Mouse (Mus musculus): Measurements from ENCODE around the gene Nid2. TPM values are rescaled to one million over a fixed set of nuclear protein-coding genes. Genes with fewer than 3 reads are reported as not detected.
A peak's percentile ranks its signal among the peaks of the same experiment; 100 is the strongest.

The Nid2 gene
- polyA plus RNA-seq, 1 experiment from 2014 or later = 63.0 TPM

DNA sequence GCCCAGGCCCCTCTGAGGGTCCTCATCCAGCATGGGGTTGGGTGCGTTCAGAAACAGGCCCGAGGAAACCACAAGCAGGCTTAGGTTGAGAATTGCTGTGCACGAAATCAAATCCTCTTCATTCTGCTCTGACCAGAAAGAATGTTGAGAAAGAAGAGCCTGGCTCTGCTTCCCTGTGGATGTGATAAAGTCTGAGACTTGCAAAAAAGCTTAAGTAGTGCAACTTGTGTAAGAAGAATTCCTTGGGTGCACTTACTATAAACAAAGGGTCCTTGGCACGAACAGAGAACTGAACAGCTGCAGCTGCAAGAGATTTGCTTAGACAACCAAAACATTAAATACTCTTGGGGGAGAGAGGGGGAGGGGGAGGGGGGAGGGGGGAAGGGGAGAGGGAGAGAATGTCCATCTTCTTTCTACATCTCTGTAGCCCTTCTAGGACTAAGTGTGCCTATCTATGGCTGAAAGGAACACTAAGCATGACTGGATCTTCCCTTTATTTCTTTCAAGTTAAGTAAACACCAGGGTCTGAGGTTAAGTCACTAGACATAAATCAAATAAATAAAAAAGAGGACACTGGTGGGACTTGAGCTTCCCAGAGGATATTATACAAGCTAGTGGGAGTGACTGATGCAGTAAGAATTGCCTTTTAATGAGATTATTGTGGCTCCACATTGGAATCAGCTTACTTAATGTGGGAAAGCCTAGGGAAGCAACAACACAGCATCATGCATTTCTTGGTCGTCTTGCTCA lies 12.8 kb upstream of the Nid2 start:
- DNase-seq (ENCODE audit: low spot score) (no peak), ATAC-seq (ENCODE audit: insufficient read depth, low FRiP score, low TSS enrichment) (no peak)
- no peaks in the 10 kb centered on the region for H3K36me3 ChIP-seq (ENCODE audit: control insufficient read depth, insufficient read depth, low read length)
- H3K9ac ChIP-seq (ENCODE audit: low read length) = no peak overlapping the region
- no peaks in the 10 kb centered on the region for H3K27me3 ChIP-seq (ENCODE audit: control insufficient read depth, insufficient read depth, low read length)
- H3K4me3 ChIP-seq (ENCODE audit: low read depth, low read length) = no peak overlapping the region
- no peak overlapping the region for H3K27ac ChIP-seq (ENCODE audit: low read depth, low read length)
- 32% methylated on average over 5 of the region's 5 CpGs for WGBS
- no peaks in the 10 kb centered on the region for H3K9me3 ChIP-seq (ENCODE audit: control insufficient read depth, low read length)
- no peak overlapping the region for H3K4me2 ChIP-seq (ENCODE audit: low read depth)
- peaks cover 3% of the 10 kb centered on the region; the same call in 1 of the 2 replicates for H3K4me1 ChIP-seq (ENCODE audit: control insufficient read depth, insufficient read depth, low read length)

DNA sequence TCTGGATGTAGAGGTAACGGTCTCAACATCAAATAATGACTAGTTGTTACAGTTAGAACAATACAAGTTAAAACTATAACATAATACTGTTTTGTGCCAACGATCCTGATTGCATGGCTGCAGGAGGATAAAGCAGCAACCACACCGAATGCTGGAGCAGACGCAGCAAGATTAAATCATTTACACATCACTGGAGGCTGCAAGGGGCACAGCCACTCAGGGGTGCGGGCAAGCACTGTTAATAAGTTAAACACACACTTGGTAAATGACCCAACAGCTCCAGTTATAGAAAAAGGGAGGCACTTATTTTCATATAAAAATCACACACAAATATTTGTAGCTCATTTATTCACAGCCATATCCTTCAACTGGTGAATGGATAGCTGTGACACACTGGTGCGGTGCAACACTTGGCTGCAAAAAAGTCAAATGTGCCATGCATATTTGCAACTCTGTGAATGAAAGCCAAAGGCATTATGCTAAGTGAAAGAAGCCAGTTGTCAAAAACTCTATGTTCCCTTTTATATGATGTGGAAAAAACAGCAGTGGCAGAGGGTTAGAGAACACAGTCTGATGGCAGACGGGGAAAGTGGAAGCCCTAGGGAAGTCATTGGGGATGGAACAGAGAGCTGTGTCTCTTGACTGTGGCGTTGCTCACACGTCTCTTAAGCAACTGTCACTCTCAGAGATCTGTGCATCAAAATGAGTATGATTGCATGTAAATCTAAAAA lies 11.5 kb upstream of the Nid2 start:
- ATAC-seq (ENCODE audit: insufficient read depth, low FRiP score, low TSS enrichment) = no peak
- 66% methylated on average over 9 of the region's 9 CpGs for WGBS
- H3K27me3 ChIP-seq (ENCODE audit: control insufficient read depth, insufficient read depth, low read length) = no peaks in the 10 kb centered on the region
- H3K27ac ChIP-seq (ENCODE audit: low read depth, low read length) = no peak overlapping the region
- no peak overlapping the region for H3K4me3 ChIP-seq (ENCODE audit: low read depth, low read length)
- H3K36me3 ChIP-seq (ENCODE audit: control insufficient read depth, insufficient read depth, low read length) = no peaks in the 10 kb centered on the region
- DNase-seq (ENCODE audit: low spot score) = no peak
- H3K4me2 ChIP-seq (ENCODE audit: low read depth) = no peak overlapping the region
- peaks cover 3% of the 10 kb centered on the region; the same call in 1 of the 2 replicates for H3K4me1 ChIP-seq (ENCODE audit: control insufficient read depth, insufficient read depth, low read length)
- H3K9me3 ChIP-seq (ENCODE audit: control insufficient read depth, low read length) = no peaks in the 10 kb centered on the region
- no peak overlapping the region for H3K9ac ChIP-seq (ENCODE audit: low read length)

DNA sequence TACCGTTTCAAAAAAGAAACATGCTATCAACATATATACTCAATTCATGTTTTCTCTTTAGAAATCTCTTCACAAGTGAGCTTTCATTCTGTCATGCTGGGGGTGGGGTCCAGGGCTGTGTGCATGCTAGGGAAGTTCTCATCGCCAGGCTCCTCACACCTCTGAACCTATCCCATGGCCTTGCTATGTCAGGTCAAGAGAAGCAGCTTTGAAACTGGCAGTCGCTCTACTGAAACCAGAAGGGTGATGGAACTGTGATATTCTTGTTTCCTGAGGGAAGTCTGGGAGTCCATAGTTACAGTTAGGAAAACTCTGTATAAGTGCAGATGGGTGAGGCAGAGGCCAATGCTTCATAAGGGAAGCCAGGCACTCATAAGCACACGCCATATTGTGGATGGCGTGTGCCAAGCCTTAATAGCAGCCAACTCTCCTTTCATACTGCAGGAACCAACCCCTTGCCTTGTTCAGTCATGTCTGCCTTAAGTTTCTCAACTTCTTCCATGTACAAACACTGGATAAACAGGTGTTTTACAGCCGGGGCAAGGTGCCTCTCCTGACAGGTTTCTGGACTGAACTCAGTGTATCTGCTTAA lies 10.8 kb upstream of the Nid2 start:
- Histone ChIP-seq H3K4me2 (ENCODE audit: low read depth) (no peak overlapping the region), H3K9me3 (ENCODE audit: control insufficient read depth, low read length) (no peaks in the 10 kb centered on the region), H3K27ac (ENCODE audit: low read depth, low read length) (no peak overlapping the region), H3K4me1 (ENCODE audit: control insufficient read depth, insufficient read depth, low read length) (peaks cover 3% of the 10 kb centered on the region; the same call in 1 of the 2 replicates), H3K9ac (ENCODE audit: low read length) (no peak overlapping the region), H3K27me3 (ENCODE audit: control insufficient read depth, insufficient read depth, low read length) (no peaks in the 10 kb centered on the region), H3K36me3 (ENCODE audit: control insufficient read depth, insufficient read depth, low read length) (no peaks in the 10 kb centered on the region), H3K4me3 (ENCODE audit: low read depth, low read length) (no peak overlapping the region)
- 93% methylated on average over 6 of the region's 6 CpGs for WGBS
- no peak for DNase-seq (ENCODE audit: low spot score)
- no peak for ATAC-seq (ENCODE audit: insufficient read depth, low FRiP score, low TSS enrichment)

DNA sequence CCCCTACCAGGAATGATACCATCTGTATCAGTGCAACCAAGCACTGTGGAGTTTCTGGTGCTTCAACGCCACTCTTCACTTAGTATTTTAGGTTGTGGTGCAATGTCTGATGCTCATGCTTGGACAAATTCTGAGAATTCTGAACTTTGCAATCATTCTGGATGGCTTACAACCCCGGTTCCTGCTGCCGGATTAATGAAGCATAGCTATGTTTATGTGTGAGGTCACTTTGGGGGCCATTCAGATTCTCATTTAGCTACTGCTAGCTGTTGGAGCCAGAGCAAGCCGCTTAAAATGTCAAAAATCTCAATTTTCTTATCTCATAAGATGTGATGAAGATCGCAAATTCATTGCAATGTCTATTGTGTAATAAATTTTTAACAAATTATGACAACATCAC lies 6.2 kb upstream of the Nid2 start:
- H3K36me3 ChIP-seq (ENCODE audit: control insufficient read depth, insufficient read depth, low read length) = no peaks in the 10 kb centered on the region
- H3K4me1 ChIP-seq (ENCODE audit: control insufficient read depth, insufficient read depth, low read length) = no peaks in the 10 kb centered on the region
- H3K4me3 ChIP-seq (ENCODE audit: low read depth, low read length) = no peak overlapping the region
- no peaks in the 10 kb centered on the region for H3K27me3 ChIP-seq (ENCODE audit: control insufficient read depth, insufficient read depth, low read length)
- WGBS = 76% methylated on average over 5 of the region's 5 CpGs
- ATAC-seq (ENCODE audit: insufficient read depth, low FRiP score, low TSS enrichment) (no peak), DNase-seq (ENCODE audit: low spot score) (no peak)
- H3K4me2 ChIP-seq (ENCODE audit: low read depth) = no peak overlapping the region
- H3K9ac ChIP-seq (ENCODE audit: low read length) = no peak overlapping the region
- no peak overlapping the region for H3K27ac ChIP-seq (ENCODE audit: low read depth, low read length)
- H3K9me3 ChIP-seq (ENCODE audit: control insufficient read depth, low read length) = no peaks in the 10 kb centered on the region

DNA sequence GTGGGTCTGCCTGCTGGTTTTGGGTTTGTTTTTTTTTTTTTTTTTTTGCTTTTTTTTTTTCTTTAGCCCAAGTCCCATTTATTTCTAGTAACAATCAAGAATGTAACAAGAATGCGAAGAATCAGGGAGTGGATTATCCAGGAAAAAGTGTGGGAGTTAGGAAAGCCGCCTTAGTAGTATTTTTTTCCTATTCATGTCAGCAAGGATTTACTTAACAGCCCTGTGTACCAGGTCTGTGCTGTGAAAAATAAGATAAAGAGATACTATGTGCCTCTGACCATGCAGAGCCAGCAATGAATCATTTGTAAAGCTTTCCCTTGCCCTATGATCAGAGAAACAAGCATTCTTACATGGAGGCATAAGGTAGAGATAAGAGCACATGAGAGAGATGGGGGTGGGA lies 4.8 kb upstream of the Nid2 start:
- Histone ChIP-seq H3K4me1 (ENCODE audit: control insufficient read depth, insufficient read depth, low read length) (peaks cover 8% of the 10 kb centered on the region), H3K4me3 (ENCODE audit: low read depth, low read length) (no peak overlapping the region), H3K27me3 (ENCODE audit: control insufficient read depth, insufficient read depth, low read length) (no peaks in the 10 kb centered on the region), H3K27ac (ENCODE audit: low read depth, low read length) (no peak overlapping the region), H3K9ac (ENCODE audit: low read length) (no peak overlapping the region), H3K9me3 (ENCODE audit: control insufficient read depth, low read length) (no peaks in the 10 kb centered on the region), H3K4me2 (ENCODE audit: low read depth) (no peak overlapping the region), H3K36me3 (ENCODE audit: control insufficient read depth, insufficient read depth, low read length) (no peaks in the 10 kb centered on the region)
- WGBS = 84% methylated on average over 2 of the region's 2 CpGs
- ATAC-seq (ENCODE audit: insufficient read depth, low FRiP score, low TSS enrichment) = no peak
- DNase-seq (ENCODE audit: low spot score) = no peak

DNA sequence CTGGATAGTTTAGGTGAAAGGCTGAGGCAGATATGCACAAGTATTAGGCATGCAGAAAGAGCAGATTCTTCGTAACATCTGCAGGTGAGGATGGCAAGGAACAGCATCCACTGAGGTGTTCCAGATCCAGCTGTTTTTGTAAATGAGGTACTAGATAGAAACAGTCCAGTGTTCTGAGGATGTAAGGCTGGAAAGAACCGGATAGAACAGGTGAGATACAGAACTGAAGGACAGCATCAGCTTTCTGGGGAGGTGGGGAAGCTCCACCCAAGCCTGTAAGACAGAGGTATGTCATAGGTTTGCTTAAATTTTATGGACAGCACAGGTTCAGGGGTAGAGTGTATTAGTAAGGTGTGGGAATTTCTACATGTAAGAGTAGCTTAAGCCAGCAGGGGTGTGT lies 4.3 kb upstream of the Nid2 start:
- no peaks in the 10 kb centered on the region for H3K36me3 ChIP-seq (ENCODE audit: control insufficient read depth, insufficient read depth, low read length)
- peaks cover 8% of the 10 kb centered on the region for H3K4me1 ChIP-seq (ENCODE audit: control insufficient read depth, insufficient read depth, low read length)
- WGBS = 87% methylated on average over 2 of the region's 2 CpGs
- no peak overlapping the region for H3K27ac ChIP-seq (ENCODE audit: low read depth, low read length)
- H3K9ac ChIP-seq (ENCODE audit: low read length) = no peak overlapping the region
- H3K4me3 ChIP-seq (ENCODE audit: low read depth, low read length) = no peak overlapping the region
- no peak overlapping the region for H3K4me2 ChIP-seq (ENCODE audit: low read depth)
- no peaks in the 10 kb centered on the region; the same call in 1 of the 2 replicates for H3K27me3 ChIP-seq (ENCODE audit: control insufficient read depth, insufficient read depth, low read length)
- DNase-seq (ENCODE audit: low spot score) (no peak), ATAC-seq (ENCODE audit: insufficient read depth, low FRiP score, low TSS enrichment) (no peak)
- H3K9me3 ChIP-seq (ENCODE audit: control insufficient read depth, low read length) = no peaks in the 10 kb centered on the region

DNA sequence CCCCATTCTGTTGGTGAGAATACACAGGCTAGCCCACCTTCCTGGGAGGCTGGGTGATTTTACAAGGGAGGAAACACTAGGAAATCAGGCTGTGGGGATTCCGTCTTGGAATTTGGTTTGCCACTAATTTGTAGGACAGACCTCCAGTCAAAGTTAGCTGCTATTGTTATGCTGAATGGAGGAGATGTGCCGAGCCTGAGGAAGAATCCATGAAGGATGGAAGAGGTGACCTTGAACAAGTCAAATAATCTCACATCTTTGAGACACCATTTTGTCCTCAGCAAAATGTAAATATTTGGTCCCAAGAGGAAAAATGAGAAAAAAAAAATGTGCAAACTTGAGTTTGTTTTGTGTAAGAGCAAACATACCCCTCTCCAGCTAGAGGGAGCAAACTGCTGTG lies 1.3 kb upstream of the Nid2 start:
- DNase-seq (ENCODE audit: low spot score) (peak; percentile 5), ATAC-seq (ENCODE audit: insufficient read depth, low FRiP score, low TSS enrichment) (no peak)
- no peak overlapping the region for H3K4me3 ChIP-seq (ENCODE audit: low read depth, low read length)
- H3K36me3 ChIP-seq (ENCODE audit: control insufficient read depth, insufficient read depth, low read length) = no peaks in the 10 kb centered on the region
- H3K9ac ChIP-seq (ENCODE audit: low read length) = no peak overlapping the region
- H3K9me3 ChIP-seq (ENCODE audit: control insufficient read depth, low read length) = no peaks in the 10 kb centered on the region
- H3K27ac ChIP-seq (ENCODE audit: low read depth, low read length) = no peak overlapping the region
- H3K4me1 ChIP-seq (ENCODE audit: control insufficient read depth, insufficient read depth, low read length) = peaks cover 14% of the 10 kb centered on the region
- 25% methylated on average over 2 of the region's 2 CpGs for WGBS
- no peak overlapping the region for H3K4me2 ChIP-seq (ENCODE audit: low read depth)
- peaks cover 6% of the 10 kb centered on the region; the same call in 1 of the 2 replicates for H3K27me3 ChIP-seq (ENCODE audit: control insufficient read depth, insufficient read depth, low read length)

DNA sequence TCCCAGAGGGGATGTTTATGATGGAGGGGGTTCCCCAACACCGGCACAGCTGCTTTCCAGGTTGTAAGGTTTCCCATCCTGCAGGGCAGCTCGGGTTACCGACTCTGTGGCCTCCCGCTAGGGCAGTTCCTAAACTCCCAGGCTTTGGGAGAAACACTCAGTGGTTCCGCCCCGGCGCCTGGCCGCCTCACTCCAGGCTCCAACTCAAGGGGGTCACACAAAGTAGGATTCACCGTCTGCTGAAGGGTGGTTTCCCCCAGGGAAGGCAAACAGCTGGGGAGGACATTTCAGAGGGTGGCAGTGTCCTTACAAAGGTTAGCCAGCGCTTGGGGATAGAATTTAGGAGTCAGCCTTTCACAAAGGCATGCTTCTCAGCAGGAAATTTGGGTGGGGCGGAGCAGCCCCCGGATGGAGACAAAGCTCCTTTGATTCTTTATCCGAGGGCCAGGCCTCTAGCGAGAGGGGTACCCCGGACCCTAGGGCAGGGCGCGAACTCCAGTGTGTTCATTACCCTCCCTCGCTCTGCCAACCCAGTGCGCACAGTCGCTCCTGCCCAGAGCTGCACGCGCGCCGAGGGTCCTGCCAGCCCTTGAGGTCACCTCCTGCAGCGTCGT lies 547 bp upstream of the Nid2 start:
- peak; percentile 76; the same call in 1 of the 2 replicates for ATAC-seq (ENCODE audit: insufficient read depth, low FRiP score, low TSS enrichment)
- H3K9ac ChIP-seq (ENCODE audit: low read length) = peak overlapping the region; percentile 56
- peak; percentile 35 for DNase-seq (ENCODE audit: low spot score)
- WGBS = under 1% methylated on average over 26 of the region's 26 CpGs
- H3K4me3 ChIP-seq (ENCODE audit: low read depth, low read length) = peak overlapping the region; percentile 41
- H3K27ac ChIP-seq (ENCODE audit: low read depth, low read length) = peak overlapping the region; percentile 77
- H3K9me3 ChIP-seq (ENCODE audit: control insufficient read depth, low read length) = no peaks in the 10 kb centered on the region
- H3K4me1 ChIP-seq (ENCODE audit: control insufficient read depth, insufficient read depth, low read length) = peaks cover 14% of the 10 kb centered on the region
- H3K36me3 ChIP-seq (ENCODE audit: control insufficient read depth, insufficient read depth, low read length) = no peaks in the 10 kb centered on the region
- H3K4me2 ChIP-seq (ENCODE audit: low read depth) = peak overlapping the region; percentile 86
- H3K27me3 ChIP-seq (ENCODE audit: control insufficient read depth, insufficient read depth, low read length) = peaks cover 6% of the 10 kb centered on the region; the same call in 1 of the 2 replicates

Measured in neural tube, embryonic 11.5 days (tissue).